Mouse (Mus musculus): ENCODE measurements around the gene Tmem186. TPM values are rescaled to one million over a fixed set of nuclear protein-coding genes. Genes with fewer than 3 reads are reported as not detected.

Gene Tmem186
- polyA plus RNA-seq, 1 experiment from 2014 or later, result 20.9 TPM

GRCm38 (mm10) chr16:8638131-8638530 lies 619 bp upstream of the Tmem186 start:
- Histone ChIP-seq H3K4me2 (peak overlapping the region; percentile 87), H3K4me1 (peaks cover 23% of the 10 kb centered on the region), H3K27ac (peak overlapping the region; percentile 93), H3K9me3 (replicated peaks) (no peaks in the 10 kb centered on the region), H3K9ac (peak overlapping the region; percentile 87), H3K27me3 (no peaks in the 10 kb centered on the region), H3K4me3 (replicated peaks) (peak overlapping the region; percentile 73), H3K36me3 (peaks cover 38% of the 10 kb centered on the region)
- 45% methylated on average over 7 of the region's 7 CpGs for WGBS
- no peak for ATAC-seq (replicated peaks; ENCODE audit: low FRiP score)

GRCm38 (mm10) chr16:8636867-8637216 lies 670 bp downstream of the Tmem186 start:
- Histone ChIP-seq H3K4me3 (replicated peaks) (peak overlapping the region; percentile 73), H3K36me3 (peaks cover 38% of the 10 kb centered on the region), H3K27ac (peak overlapping the region; percentile 93), H3K4me1 (peaks cover 23% of the 10 kb centered on the region), H3K27me3 (no peaks in the 10 kb centered on the region), H3K4me2 (peak overlapping the region; percentile 87), H3K9me3 (replicated peaks) (no peaks in the 10 kb centered on the region), H3K9ac (peak overlapping the region; percentile 87)
- ATAC-seq (replicated peaks; ENCODE audit: low FRiP score), result peak; percentile 59
- 1% methylated on average over 13 of the region's 13 CpGs for WGBS

DNA sequence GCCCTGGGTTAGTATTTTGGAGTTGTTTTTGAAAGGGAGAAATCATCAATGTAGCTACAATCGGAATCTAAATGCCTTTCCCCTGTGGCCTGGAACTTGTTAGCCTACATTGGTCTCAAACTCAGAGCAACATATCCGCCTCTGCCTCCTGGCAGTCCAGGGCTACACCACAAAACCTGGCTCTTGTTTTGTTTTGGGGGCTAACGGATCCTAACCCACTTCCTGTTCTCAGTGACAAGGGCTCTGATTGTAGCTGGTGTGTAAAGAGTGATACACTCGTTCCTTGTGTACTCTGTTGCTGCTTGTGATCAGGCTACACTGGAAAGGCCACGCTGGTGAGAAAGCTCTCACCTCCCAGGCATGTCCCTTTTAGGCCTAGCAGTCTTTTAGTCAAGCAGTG lies 6.1 kb downstream of the Tmem186 start:
- Histone ChIP-seq H3K27ac (no peak overlapping the region), H3K9ac (no peak overlapping the region), H3K4me2 (no peak overlapping the region), H3K36me3 (peaks cover 33% of the 10 kb centered on the region), H3K9me3 (replicated peaks) (no peaks in the 10 kb centered on the region), H3K4me3 (replicated peaks) (no peak overlapping the region), H3K4me1 (peaks cover 8% of the 10 kb centered on the region), H3K27me3 (no peaks in the 10 kb centered on the region)
- WGBS, result 86% methylated on average over 5 of the region's 5 CpGs
- no peak for ATAC-seq (replicated peaks; ENCODE audit: low FRiP score)

DNA sequence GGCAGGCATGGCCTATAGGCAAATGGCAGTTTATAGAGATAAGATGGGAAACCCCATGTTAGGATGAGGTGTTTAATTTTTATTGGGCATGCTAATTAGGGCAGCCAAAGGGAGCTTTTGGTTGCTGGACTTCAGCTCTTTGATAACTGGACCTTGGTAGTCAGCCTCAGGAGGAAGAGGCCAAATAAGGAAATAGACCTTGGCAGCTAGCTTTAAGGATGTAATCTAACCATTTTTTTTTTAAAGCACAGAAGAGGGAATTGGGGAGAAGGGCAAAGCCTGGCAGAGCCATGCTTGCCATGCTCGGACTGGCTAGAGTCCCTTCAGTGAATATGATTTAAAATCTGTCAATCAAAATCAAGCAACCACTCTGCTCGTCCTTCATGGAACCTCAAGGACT lies 7.1 kb downstream of the Tmem186 start:
- 82% methylated on average over 2 of the region's 2 CpGs for WGBS
- peaks cover 28% of the 10 kb centered on the region for H3K36me3 ChIP-seq
- H3K9ac ChIP-seq, result no peak overlapping the region
- no peaks in the 10 kb centered on the region for H3K27me3 ChIP-seq
- H3K4me2 ChIP-seq, result no peak overlapping the region
- H3K4me3 ChIP-seq (replicated peaks), result no peak overlapping the region
- no peaks in the 10 kb centered on the region for H3K9me3 ChIP-seq (replicated peaks)
- no peak overlapping the region for H3K27ac ChIP-seq
- ATAC-seq (replicated peaks; ENCODE audit: low FRiP score), result no peak
- no peaks in the 10 kb centered on the region for H3K4me1 ChIP-seq

- WGBS, result 70% methylated on average over 16 of the region's 16 CpGs
- no peaks in the 10 kb centered on the region for H3K9me3 ChIP-seq (replicated peaks)
- peaks cover 15% of the 10 kb centered on the region for H3K4me1 ChIP-seq
- H3K9ac ChIP-seq, result no peak overlapping the region
- H3K4me3 ChIP-seq (replicated peaks), result no peak overlapping the region
- H3K4me2 ChIP-seq, result no peak overlapping the region
- ATAC-seq (replicated peaks; ENCODE audit: low FRiP score), result no peak
- no peak overlapping the region for H3K27ac ChIP-seq
- H3K36me3 ChIP-seq, result no peaks in the 10 kb centered on the region
- no peaks in the 10 kb centered on the region for H3K27me3 ChIP-seq
Observed at GRCm38 (mm10) chr16:8620315-8621115, 17.0 kb downstream of the Tmem186 start.

DNA sequence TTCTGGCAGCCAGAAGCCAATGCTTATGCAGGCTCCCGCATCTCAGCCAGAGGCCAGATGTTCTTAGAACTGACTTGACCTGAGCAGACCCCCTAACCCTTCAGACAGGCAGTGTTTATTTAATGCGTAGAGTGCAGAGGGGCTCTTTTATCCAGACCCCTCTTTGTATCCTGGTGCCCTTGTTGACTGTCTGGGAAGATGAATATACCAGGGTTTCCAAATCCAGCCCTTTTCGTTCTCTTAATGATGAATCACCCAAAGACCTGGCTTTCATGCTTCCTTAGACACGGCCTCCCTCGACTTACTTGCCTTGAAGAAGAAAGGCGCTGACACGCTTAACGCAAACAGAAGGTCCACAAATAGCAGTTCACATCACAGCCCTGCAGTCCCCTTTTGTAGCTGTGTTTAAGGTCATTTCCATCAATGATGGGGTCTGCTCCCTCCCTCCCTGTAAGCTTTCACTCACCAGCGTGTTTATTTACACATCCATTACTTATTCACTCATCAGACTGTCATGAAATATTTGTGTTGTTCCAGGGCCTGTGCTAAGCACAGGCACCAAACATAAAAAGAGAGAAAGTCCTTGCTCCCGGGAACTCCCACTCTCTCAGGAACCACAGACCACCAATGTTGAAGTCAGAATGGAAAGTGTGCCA lies 17.7 kb downstream of the Tmem186 start:
- H3K27ac ChIP-seq, result no peak overlapping the region
- no peak overlapping the region for H3K4me2 ChIP-seq
- no peak for ATAC-seq (replicated peaks; ENCODE audit: low FRiP score)
- no peaks in the 10 kb centered on the region for H3K9me3 ChIP-seq (replicated peaks)
- H3K9ac ChIP-seq, result no peak overlapping the region
- no peak overlapping the region for H3K4me3 ChIP-seq (replicated peaks)
- 22% methylated on average over 10 of the region's 10 CpGs for WGBS
- H3K27me3 ChIP-seq, result no peaks in the 10 kb centered on the region
- no peaks in the 10 kb centered on the region for H3K36me3 ChIP-seq
- H3K4me1 ChIP-seq, result peaks cover 15% of the 10 kb centered on the region

- 85% methylated on average over 3 of the region's 3 CpGs for WGBS
- Histone ChIP-seq H3K9ac (no peak overlapping the region), H3K4me2 (no peak overlapping the region), H3K9me3 (replicated peaks) (no peaks in the 10 kb centered on the region), H3K4me1 (no peaks in the 10 kb centered on the region), H3K36me3 (peaks cover 12% of the 10 kb centered on the region; the same call in 1 of the 2 replicates), H3K27ac (no peak overlapping the region), H3K27me3 (no peaks in the 10 kb centered on the region), H3K4me3 (replicated peaks) (no peak overlapping the region)
- no peak for ATAC-seq (replicated peaks; ENCODE audit: low FRiP score)
Observed at GRCm38 (mm10) chr16:8613447-8613846, 24.1 kb downstream of the Tmem186 start.

DNA sequence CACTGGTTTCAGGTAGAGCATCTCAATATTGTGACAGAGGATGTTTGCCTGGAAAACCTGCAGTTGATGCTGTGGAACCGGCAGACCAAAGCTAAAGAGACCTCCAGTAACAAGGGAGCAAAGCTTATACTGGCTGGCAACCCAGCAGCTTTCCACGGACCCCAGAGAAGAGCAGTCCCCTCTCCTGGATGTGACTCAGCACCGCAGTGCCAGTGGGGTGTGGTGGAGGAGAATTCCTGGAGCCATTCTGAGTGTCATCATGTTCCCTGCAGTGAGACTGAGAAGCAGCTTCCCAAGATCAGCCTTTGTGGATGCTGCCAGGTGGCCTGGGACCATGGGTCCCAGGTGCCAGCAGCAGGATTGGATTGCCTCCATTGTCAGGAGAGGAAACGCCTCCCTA lies 24.5 kb downstream of the Tmem186 start:
- H3K4me1 ChIP-seq, result no peaks in the 10 kb centered on the region
- no peak overlapping the region for H3K9ac ChIP-seq
- no peaks in the 10 kb centered on the region for H3K27me3 ChIP-seq
- 83% methylated on average over 4 of the region's 4 CpGs for WGBS
- H3K4me3 ChIP-seq (replicated peaks), result no peak overlapping the region
- no peaks in the 10 kb centered on the region for H3K9me3 ChIP-seq (replicated peaks)
- H3K4me2 ChIP-seq, result no peak overlapping the region
- peaks cover 12% of the 10 kb centered on the region; the same call in 1 of the 2 replicates for H3K36me3 ChIP-seq
- ATAC-seq (replicated peaks; ENCODE audit: low FRiP score), result no peak
- no peak overlapping the region for H3K27ac ChIP-seq

DNA sequence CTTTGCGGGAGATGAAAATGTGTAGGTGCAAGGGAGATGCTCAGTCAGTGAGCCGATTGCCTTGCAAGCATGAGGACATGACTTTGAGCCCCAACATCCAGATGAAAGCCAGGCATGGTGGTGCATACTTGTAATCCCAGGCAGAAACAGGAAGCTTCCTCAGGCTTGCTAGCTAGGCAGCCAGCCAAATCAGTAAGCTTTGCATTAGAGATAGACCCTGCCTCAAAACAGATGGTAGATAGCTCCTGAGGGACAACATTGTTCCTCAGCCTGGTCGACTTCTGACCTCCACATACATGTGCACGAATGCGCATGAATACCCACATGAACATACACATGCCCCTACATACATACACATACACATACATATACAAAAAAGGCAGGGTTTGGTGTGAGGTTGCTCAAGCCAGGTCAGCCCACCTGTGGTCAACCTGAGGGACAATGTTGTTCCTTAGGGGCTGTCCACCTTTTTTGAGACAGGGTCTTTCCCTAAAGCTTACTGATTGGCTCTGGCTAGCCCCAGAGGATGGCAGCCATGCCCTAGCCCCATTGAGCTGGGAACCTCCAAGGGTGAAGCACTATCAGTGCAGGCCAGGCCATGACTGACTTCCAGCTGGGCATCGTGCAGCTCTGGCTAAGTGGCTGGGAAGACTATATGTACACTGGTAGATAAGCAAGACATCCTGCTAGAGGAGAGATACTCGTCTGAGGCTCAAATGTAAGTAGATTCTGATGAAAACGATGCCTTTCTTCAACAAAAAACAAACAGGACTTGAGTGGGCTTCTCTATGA lies 25.1 kb downstream of the Tmem186 start:
- Histone ChIP-seq H3K4me2 (no peak overlapping the region), H3K4me1 (no peaks in the 10 kb centered on the region), H3K9me3 (replicated peaks) (no peaks in the 10 kb centered on the region), H3K4me3 (replicated peaks) (no peak overlapping the region), H3K27ac (no peak overlapping the region), H3K36me3 (peaks cover 12% of the 10 kb centered on the region; the same call in 1 of the 2 replicates), H3K27me3 (no peaks in the 10 kb centered on the region), H3K9ac (no peak overlapping the region)
- no peak; the same call in 1 of the 2 replicates for ATAC-seq (replicated peaks; ENCODE audit: low FRiP score)
- 85% methylated on average over 8 of the region's 8 CpGs for WGBS

GRCm38 (mm10) chr16:8610397-8610796 lies 27.1 kb downstream of the Tmem186 start:
- Histone ChIP-seq H3K4me2 (no peak overlapping the region), H3K4me1 (no peaks in the 10 kb centered on the region), H3K9ac (no peak overlapping the region), H3K9me3 (replicated peaks) (no peaks in the 10 kb centered on the region), H3K27me3 (no peaks in the 10 kb centered on the region), H3K4me3 (replicated peaks) (no peak overlapping the region), H3K36me3 (peaks cover 12% of the 10 kb centered on the region; the same call in 1 of the 2 replicates), H3K27ac (no peak overlapping the region)
- ATAC-seq (replicated peaks; ENCODE audit: low FRiP score), result no peak
- 72% methylated on average over 3 of the region's 3 CpGs for WGBS

DNA sequence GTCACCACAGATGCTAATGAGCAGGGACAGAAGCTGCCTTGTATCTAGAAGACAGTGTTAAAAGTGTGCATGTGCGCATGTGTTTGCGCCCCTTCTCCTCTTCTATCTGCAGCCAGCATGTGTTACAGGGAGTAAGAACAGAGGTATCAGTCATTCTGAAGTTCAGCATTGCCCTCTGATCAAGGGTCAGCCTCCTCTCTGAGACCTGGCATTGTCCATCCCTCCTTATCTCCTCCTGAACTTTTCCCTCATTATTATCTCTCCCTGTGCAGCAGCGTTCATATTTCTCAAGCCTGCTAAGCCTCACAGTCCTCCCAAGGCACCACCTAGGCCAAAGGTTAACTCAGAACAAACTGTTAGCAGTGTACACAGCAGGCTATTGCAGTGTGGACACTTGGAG lies 33.7 kb downstream of the Tmem186 start:
- no peaks in the 10 kb centered on the region for H3K9me3 ChIP-seq (replicated peaks)
- WGBS, result 83% methylated on average over 3 of the region's 3 CpGs
- H3K4me1 ChIP-seq, result no peaks in the 10 kb centered on the region

DNA sequence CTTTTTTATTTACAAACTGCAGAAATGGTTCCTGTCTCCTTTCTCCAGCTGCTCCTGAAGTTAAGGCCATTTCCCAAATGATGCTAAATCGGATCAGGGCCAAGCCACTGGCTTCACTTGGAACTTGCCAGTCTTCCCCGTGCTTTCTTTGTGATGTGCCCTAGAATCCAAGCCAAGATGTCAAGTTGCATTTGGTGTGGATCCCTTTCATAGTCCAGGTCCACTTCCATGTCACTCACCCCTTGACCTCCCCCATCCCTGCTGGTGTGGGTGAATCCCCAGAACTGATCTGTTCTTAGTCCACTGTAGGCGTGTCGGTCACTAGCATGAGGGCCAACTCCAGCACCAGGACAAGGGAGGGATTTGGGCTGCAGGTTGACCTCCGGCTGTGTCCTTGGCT lies 40.0 kb downstream of the Tmem186 start:
- no peaks in the 10 kb centered on the region for H3K27me3 ChIP-seq
- H3K9me3 ChIP-seq (replicated peaks), result no peaks in the 10 kb centered on the region
- H3K9ac ChIP-seq, result no peak overlapping the region
- H3K36me3 ChIP-seq, result peaks cover 5% of the 10 kb centered on the region; the same call in 1 of the 2 replicates
- ATAC-seq (replicated peaks; ENCODE audit: low FRiP score), result no peak
- no peak overlapping the region for H3K4me2 ChIP-seq
- H3K4me3 ChIP-seq (replicated peaks), result no peak overlapping the region
- H3K27ac ChIP-seq, result no peak overlapping the region
- H3K4me1 ChIP-seq, result no peaks in the 10 kb centered on the region
- 91% methylated on average over 5 of the region's 5 CpGs for WGBS

More for the DNA sequence above, 33.7 kb downstream of the Tmem186 start:
- H3K27ac ChIP-seq, result no peak overlapping the region
- no peak overlapping the region for H3K4me2 ChIP-seq
- no peaks in the 10 kb centered on the region for H3K27me3 ChIP-seq
- no peak overlapping the region for H3K4me3 ChIP-seq (replicated peaks)
- no peak overlapping the region for H3K9ac ChIP-seq
- no peak for ATAC-seq (replicated peaks; ENCODE audit: low FRiP score)
- peaks cover 19% of the 10 kb centered on the region; the same call in 1 of the 2 replicates for H3K36me3 ChIP-seq

Measured in kidney, embryonic 15.5 days (tissue).